Mouse (Mus musculus): ENCODE measurements around the gene Mrgprb4.

The Mrgprb4 gene

GRCm38 (mm10) chr7:48199188-48199587 is at the start of gene Mrgprb4:
Mrgprb4 (minus strand) TSS chr7:48199288.
- DNase-seq (ENCODE audit: low read depth, low spot score) = no peak

- DNase-seq (ENCODE audit: low read depth, low spot score) = no peak
These were observed 27.0 kb upstream of the Mrgprb4 start for GRCm38 (mm10) chr7:48226114-48226513.

GRCm38 (mm10) chr7:48225065-48225464 is 26.0 kb upstream of the Mrgprb4 start:
- DNase-seq (ENCODE audit: low read depth, low spot score) = no peak

GRCm38 (mm10) chr7:48168919-48169318 is 30.2 kb downstream of the Mrgprb4 start, which contains the start of gene Mrgprb5:
Mrgprb5 (minus strand) TSS chr7:48169019.
- DNase-seq (ENCODE audit: low read depth, low spot score) = no peak

GRCm38 (mm10) chr7:48167471-48167870 is 31.6 kb downstream of the Mrgprb4 start:
- no peak for DNase-seq (ENCODE audit: low read depth, low spot score)

All from retina, adult 2 months (tissue).